Mouse (Mus musculus): Measurements from ENCODE around the gene Ttc23. TPM values are rescaled to one million over a fixed set of nuclear protein-coding genes. Genes with fewer than 3 reads are reported as not detected.

The Ttc23 gene
- polyA plus RNA-seq, 1 experiment = 15.3 TPM

DNA sequence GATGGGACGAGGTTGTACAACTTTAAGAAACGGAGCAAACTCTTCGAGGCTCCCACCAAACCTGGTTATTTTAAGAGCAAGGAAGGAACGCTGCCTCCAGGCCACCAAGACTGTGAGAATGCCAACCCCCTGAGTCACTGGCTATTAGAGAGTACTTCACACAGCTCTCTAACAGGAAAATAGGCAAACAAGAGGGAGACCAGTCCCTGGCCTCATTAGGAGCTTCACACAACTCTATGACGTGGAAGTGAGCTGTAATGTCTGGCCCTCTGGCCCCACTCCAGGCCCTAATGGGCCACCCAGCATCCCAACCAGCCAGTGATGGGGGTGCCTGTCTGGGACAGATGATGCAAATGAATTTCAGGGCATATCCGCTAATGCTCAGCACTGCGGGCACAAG, 94.5 kb downstream of the Ttc23 start:
- DNase-seq (ENCODE audit: low spot score) = no peak

DNA sequence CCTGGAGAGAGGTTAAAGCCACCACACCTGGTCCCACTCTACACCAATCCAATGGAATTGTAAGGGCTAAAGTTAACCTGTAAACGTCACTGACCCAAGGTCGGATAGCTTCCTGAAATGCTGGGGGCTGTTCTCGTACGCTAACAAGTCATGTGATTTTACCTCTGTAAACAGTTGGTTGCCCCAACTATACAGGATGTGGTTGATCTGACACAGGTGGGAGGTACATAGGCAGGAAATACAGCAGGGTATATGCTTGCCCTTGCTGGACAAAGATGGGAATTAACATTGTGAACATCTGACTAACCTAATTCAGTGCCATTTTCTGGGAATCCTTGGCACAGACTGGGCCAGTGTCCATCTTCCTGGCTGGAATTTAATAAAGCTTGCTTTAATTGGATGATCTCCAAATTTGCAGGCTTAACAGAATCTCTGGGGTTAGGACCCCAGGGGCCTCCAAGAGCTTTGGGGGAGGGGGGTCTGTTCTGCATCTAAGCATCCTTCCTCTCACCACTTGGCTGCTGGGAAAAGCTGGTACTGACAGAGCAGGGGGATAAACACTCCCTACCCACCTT, 100.6 kb downstream of the Ttc23 start:
- DNase-seq (ENCODE audit: low spot score) = no peak

DNA sequence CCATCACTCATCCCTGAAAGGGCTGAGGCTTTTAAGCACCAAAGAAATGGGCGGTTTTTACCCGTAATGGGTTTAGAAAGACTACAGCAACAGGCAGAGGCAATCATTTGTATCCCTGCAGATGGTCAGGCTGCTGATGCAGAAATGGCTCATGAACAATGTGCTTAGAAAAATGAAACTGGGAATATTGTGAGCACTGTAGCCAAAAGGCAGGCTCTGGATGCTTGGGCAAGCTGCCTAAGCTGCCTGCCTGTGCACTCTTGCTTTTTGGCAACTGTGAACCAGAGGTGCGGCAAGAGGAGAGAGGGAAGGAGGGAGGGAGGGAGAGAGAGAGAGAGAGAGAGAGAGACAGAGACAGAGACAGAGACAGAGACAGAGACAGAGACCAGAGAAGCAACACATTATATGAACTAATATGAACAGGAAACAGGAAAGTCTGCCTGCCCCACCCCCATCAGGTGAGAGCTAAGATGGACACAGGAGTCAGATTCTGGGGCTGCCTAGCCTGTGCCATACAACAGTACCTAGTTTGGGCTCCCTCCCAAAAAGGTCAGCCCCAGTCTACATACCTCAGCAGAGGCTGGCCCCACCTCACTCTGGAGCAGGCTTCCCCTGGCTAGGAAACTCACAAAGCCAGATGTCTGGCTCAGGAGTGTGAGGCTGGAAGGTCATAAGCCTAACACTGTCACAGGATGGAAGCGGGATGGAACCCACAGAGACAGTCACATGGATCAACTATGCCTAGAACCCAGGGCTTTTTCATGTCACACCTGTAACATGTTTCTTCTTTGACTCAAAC, 102.4 kb downstream of the Ttc23 start:
- DNase-seq (ENCODE audit: low spot score) = no peak

DNA sequence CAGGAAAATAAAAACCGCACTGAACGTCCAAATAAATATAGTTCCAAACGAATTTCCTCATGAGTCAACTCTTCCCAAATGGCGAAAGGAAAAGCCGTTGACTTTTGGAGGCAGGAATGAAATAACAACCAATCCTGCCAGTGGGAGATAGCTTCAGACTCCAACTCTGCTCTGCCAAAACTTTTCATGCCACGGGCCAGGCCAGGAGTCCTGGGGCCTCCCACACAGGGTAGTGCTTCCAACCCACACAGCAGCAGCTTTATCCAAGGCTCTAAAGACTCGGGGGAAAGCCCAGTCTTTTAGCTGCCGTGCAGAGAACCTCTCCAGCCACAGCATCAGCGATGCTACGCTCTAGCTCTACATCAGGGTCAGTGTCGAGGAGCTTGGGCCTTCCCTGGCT, 107.4 kb downstream of the Ttc23 start:
- no peak for DNase-seq (ENCODE audit: low spot score)

DNA sequence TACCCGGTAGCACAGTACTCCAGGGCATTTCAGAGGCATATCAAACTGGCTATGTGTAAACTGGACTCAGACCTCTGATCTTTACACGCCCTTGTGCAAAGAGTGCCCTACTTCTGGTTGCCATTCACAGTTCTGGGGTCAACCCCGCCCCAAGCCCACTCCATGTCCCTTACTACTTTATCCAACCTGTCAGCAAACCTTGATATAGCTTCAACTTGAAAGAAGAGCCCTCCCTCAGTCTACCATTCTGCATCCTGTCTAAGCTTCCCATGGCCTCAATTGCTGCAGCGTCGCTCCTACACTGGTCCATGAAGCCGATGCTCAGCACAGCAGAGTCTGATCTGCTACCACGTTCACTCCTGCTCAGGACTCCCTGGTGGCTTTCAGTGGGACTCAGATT, 108.2 kb downstream of the Ttc23 start:
- no peak for DNase-seq (ENCODE audit: low spot score)

DNA sequence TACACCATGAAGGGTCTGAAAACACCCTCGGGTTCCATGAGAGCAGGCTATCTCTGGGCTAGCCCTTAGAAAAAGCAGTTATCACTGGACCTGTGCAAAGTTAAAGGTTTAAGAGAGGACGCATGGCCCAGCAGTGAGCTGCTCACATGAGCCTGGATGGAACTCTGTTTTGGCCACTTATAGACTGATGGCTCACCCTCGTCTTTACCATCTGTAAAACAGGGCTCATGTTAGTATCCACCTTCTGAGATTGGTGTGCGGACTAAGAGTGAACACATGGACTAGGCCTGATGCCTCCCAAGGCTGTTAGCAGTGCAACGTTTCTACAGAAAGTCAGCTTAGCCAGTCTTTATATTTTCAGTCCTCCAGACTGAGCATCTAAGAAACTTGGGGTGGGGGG, 109.4 kb downstream of the Ttc23 start:
- DNase-seq (ENCODE audit: low spot score) = no peak

DNA sequence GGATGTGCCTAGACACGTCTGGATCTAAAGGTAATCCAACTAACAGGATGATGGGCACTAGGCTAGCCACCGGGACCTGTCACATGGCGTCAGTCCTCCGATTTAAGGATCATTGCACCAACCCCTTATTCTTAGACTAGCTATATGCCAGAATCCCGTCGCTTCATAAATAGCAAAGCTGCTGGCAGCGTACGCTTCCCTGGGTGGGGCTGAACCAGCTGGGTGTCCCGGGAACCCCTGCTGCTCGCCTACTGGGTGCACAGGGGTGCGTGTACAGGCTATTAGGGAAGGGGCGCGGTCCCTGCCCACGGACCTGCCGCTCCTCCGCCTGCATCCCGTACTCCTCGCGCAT, 111.3 kb downstream of the Ttc23 start:
- no peak for DNase-seq (ENCODE audit: low spot score)

DNA sequence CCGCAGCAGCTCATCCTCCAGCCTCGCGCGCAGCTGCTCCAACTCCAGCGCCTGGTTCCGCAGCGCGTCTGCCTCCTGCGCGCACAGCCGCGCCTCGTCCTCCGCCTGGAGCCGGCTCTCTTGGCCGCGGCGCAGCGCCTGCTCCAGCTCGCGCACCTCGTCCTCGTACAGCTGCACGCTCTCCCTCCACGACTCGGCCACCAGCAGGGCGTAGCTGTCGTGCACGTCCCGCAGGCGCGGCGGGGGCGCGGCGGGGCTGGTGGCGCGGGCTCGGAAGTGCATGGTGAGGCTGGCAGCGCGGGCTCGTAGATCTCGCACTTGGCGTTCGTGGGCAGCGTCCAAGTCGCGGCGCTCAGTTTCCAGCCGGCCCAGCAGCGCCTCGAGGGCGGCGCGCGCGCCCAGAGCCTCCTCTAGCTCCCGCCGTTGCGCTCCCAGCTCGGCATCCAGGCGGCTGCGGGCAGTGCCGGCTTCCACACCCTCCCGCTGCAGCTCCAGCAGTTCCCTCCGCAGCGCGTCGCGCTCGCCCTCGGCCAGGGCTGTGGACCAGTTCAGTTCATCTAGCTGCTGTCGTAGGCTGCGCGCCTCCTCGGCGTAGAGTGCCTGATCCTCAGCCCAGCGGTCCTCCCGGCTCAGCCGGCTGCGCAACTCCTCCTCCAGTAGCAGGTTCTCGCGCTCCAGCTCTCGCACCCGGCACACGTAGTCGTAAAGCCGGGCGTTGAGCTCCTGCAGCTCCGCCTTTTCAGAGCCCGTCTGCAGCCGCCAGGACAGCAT, 111.8 kb downstream of the Ttc23 start:
- DNase-seq (ENCODE audit: low spot score) = no peak

DNA sequence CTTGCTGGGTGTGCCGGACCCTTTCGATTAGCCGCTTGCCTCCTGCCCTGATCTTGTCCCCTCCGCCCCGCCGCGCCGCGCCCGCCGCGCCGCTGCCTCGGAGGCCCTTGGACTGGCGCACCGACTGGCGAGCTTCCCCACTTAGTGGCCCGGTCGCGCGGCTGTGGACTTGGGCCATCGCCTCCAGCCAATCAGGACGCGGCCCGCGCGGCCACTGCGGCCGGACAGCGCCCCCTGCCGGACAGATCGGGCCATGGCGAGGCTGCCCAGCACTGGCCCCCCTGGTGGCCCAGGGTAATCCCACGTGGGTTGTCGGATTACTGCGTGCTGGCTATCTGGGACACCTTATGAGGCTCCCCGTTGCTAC, 112.4 kb downstream of the Ttc23 start, which contains the start of gene Synm:
TSS of gene Synm (minus strand) at position 114 of the 367 bp plus-strand sequence.
- DNase-seq (ENCODE audit: low spot score) = peak; percentile 99

DNA sequence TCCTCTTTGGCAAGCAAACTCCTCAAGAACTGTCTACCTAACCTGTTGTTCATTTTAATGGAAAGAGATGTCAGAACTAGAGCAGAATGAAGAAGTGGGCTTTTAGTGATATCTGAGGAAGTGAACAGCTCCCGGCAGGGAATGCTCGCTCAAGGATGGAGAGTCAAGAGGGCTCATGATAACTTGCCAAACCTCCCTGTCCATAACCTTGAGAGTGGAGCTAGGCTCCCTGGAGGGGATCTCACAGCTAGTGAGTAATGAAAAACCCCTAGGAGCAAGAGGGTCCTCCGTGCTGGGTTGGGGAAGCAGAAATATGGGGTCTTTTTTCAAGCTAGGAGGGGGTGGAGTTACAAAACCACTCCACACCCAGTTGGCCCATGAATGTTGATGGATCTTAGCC, 116.4 kb downstream of the Ttc23 start:
- no peak for DNase-seq (ENCODE audit: low spot score)

DNA sequence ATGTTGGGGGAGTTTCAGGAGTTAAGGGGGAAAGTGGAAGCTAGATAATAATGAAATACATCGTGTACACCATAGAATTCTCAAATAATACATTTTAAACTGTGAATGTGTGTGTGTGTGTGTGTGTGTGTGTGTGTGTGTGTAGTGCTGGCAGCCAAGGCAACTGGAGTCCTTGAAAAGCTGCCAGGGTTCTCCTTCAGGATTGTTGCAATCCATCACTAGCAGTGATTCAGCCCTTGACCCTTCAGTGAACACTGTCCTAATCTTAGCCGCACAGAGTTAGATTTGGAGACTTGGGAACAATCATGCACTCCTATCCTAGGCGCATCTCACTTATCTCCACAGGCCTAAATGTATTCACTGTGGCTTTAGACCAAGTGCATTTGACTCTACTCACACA, 120.9 kb downstream of the Ttc23 start:
- no peak for DNase-seq (ENCODE audit: low spot score)

DNA sequence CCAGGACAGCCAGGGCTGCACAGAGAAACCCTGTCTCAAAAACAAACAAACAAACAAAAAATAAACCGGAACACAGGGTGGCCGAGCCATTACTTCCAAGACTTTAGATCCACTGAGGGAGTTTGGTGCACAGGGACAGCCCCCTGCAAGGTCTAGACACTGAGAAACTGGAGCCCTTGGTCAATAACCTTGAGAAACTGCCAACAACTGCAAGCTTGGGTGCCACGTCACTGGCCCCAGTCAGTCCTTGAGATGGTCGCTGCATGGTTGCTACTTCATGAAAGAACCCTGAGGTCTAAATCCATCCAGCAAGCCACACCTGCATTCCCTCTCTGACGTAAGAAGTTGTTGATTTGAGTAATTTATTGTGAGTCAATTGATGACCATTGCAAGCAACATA, 122.3 kb downstream of the Ttc23 start:
- DNase-seq (ENCODE audit: low spot score) = no peak

DNA sequence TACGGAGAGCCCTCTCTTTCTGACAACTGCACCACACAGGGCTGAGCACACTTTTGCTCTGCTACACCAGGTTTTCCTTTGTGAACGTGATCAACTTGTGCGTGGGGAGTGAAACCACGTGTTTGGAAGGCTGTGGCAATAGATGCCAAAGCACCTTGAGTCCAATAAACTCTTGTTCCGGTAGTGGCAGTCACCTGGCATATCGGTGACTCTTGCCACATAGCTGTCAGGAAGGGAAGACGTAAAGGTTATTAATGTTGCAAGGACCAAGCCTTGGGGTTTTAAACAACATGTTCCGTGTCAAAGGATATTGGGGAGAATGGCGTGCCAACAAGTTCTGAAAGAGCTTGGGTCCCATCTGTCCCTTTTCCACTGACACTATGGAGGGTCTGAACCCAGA, 125.0 kb downstream of the Ttc23 start:
- DNase-seq (ENCODE audit: low spot score) = no peak

DNA sequence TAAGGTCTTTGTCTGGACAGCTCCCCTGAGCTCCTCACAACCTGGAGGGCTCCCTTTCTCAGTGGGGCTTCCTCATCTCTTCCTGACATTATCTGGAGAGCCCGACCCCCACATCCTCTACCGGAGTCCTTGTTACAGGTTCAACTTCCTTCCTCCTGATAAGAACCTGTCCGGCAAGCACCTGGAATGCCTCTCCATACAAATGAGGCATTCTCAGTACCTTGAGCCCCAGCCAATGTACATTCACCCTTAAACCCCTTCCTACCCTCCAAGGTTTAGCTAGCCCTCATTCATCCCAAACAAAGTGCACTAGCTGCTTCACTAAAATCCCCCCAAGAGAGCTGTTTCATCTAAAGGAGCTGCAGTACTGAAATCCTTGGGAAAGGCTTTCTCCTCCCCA, 128.4 kb downstream of the Ttc23 start:
- no peak for DNase-seq (ENCODE audit: low spot score)

DNA sequence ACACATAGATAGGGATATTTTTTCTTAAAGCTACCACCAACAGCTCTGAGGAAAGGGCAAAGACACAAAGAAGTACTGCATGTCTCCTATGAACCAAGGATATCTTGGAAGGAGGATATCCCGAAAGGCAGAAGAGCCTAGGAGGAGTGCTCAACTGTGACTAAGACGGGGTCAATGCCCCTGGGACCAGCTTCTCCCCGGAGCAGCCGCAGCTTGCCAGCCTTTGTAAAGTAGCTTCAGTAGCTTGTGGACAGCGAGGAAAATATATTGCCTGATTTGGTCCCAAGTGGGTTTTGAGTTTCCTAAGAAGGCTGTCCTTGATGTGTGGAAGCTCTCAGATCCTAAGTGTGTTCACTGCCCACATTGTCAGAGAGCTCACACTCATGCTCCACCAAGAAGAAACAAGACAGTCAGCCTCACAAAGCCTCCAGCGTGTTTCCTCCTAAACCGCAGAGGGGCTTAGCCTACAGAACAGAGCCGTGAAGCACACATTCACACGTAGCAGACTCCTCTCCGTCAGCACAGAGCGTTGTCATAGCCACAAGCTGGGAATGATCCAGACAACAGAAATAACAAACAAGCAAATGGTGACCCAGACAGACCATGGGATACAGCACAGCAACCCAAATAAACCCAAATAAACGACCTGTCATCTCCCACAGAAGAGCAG, 129.6 kb downstream of the Ttc23 start:
- no peak for DNase-seq (ENCODE audit: low spot score)

DNA sequence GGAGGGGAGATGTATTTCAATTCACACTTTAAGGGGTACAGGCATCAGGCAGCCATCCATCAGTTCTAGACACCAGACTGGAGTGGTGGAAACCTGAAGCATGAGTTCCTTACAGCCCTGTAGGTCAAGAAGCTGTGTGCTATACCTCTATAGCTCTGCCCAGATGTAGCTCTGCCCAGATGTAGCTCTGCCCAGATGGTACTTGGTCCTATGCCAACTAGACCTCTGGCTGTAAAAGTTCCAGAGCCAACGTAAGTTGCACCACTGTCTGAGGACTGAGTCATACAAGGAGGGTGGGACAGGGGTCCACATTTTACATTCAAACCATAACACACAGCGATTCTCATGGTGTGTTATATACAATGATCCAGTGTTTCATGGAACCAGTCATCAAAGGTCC, 140.7 kb downstream of the Ttc23 start:
- no peak for DNase-seq (ENCODE audit: low spot score)

DNA sequence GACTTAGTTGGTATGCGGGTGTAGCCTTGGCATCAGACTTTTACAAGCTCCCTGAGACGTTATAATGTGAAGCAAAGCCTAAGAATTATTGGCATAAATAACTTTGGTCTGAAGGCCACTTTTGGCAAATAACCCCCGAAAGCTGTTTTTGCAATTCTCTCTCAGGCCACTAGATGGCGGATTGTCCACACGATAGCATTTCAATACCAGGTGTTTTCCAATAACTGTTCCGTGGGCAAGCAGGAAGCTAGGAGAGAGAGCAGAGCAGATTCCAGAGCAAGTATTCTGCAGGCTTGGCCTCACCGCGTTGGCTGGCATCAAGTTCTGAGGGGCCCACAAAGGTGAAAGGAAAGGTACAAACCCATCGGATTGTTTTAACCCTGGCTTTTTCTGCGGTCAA, 141.5 kb downstream of the Ttc23 start:
- no peak for DNase-seq (ENCODE audit: low spot score)

DNA sequence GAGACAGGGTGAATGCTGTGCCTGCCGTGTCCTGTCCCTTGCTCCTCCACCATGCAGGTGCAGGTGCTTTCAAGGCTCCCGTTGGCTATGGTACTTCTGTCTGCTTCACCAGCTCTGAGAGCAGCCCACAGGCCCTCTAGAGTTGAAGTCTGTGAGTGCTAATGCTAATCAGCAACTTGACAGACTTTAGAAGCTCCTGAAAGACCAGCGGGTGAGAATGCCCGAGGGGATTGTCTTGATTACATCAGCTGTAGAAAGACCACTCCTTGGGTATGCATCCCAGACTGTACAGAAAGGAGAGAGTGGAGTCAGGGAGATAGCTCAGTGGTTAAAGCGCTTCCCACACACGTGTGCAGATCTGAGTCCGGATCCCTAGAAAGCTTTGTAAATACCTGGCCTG, 144.0 kb downstream of the Ttc23 start:
- no peak for DNase-seq (ENCODE audit: low spot score)

DNA sequence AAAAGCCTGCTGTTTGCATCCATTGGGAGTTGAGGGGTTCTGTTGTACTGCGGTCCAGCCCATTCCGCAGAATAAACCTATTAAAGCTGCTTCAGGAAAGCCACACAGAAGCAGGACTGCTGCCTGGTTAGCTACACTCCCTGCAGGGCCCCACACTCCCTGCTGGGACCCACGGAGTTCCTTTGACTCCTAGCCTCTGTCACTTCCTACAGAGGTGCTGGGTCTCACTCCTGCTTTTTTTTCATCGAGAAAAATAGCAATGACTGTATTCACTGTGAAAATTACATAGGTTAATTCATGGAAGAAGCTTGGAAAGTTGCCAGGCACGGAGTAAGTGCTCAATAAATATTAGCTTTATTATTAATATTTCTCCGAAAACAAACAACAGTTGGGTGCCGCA, 146.2 kb downstream of the Ttc23 start:
- DNase-seq (ENCODE audit: low spot score) = no peak

DNA sequence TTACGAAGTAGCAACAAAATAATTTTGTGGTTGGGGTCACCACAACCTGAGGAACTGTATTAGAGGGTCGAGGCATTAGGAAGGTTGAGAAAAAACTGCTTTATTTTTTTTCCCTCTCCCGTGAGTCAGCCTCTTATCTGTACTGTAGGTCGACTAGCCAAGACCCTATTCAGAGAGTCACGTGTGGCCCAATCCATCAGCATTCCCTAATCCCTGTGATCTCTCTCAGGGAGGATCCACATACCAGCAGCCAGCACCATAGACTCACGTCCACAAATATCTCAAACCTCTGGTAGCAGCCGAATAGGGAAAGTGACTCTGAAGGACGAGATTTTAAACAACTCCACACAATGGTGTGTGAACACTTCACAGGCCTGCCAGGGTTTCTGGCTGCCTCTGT, 149.9 kb downstream of the Ttc23 start:
- DNase-seq (ENCODE audit: low spot score) = no peak

DNA sequence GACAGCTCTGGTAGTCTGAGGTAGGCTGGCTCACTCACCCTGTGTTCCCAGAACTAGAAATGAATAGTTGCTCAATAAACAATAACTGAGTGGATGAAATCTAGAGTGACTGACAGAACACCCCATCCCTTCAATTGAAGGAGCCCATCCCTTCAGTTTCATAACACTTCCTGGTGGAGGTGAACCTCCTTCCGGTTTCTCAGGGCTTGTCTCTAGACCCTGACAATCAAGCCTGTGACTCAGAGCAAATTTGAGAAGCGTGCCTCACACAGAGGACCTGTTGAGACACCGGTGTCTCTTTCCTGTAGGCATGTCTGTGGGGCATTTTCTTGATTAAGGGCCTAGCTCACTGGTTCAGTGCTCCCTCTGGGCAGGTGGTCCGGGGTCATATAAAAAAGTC, 151.3 kb downstream of the Ttc23 start:
- no peak for DNase-seq (ENCODE audit: low spot score)

DNA sequence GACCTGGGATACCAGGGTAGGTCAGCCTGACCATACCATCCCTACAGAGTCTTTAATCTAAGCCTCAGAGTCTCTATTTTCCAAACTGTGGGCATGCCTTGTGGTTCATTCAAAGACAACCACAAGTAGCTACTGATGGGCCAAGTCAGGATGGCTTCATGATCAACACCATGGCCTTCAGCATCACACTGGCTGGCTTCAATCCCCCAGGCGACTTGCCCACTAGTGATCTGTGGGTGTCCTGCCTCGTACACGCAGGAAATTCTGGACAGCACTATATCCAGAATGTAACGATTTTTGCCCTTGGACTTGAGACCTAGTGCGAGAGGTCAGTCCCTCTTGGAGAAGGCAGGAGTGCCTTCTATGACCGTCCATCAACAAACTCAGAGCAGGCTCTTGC, 153.3 kb downstream of the Ttc23 start:
- no peak for DNase-seq (ENCODE audit: low spot score)

DNA sequence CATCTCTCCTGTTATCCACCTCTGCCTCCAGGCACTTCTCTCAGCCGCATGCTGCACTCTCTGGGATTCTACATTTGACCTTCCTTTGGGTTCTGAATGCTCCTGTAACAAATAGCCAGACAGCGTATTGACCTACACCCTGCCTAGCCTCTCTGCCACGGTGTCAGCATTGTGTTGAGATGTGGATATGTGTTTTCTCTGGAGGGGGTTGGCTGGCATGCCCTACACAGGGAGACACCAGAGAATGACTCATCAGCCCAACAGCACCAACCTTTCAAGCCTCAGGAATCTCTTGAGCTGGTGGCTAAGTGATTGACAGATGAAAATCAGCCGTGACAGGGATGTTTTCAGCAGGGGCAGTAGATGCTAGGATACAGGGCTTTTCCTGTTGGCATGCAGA, 153.8 kb downstream of the Ttc23 start:
- no peak for DNase-seq (ENCODE audit: low spot score)

Measured in urinary bladder, adult 2 months (tissue).